Mouse (Mus musculus): ENCODE measurements around the gene Ndel1.

DNA sequence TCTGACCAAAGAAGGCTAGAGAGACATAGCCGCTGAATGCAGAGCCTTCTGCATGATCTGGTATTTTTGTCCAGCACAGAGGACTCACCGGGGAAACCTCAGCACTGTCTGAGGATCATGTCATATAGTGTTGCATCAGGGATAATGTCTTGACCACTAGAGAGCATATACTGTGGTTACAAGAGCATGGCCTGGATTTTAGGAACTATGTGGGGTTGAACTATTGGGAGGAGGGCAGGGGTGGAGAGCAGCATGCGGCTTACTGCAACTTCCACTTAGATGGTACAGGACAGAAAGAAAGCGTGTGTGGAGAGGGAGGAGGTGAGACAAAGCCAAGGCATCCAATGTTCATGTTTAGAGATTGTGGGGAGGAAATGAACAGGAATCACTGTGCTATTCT, 42.9 kb upstream of the Ndel1 start:
- no peak for TF ChIP-seq CTCF (IDR thresholded peaks at IDR 0.05; ENCODE audit: low read depth)
- TF ChIP-seq EP300 (IDR thresholded peaks at IDR 0.05; ENCODE audit: low read depth), result no peak
